Mouse (Mus musculus) spleen, embryonic (tissue): Measurements from ENCODE around the gene Twist2.

Experiments used
- CTCF ChIA-PET: fragments of 350-600 bp; sonication (Branson Sonifier 250); formaldehyde crosslinking; loops from one replicate; lab custom pipeline; 2022; lab: Charles Lee

Gene Twist2

GRCm38 (mm10) chr1:91800967-91801843, at the start of gene Twist2:
Twist2 (plus strand) TSS chr1:91801461.
- CTCF ChIA-PET = interaction anchor here (0.6 kb wide), 1 partner anchor 144 kb away, joined by 3 read pairs; no protein-coding TSS in a partner anchor

GRCm38 (mm10) chr1:91752931-91753330, 48.3 kb upstream of the Twist2 start:
- CTCF ChIA-PET = no interaction called here

- CTCF ChIA-PET = interaction anchor here (0.7 to 1.7 kb wide), 2 partner anchors 232 to 605 kb away, joined by 4 to 8 read pairs; no protein-coding TSS in a partner anchor
These were observed 46.2 kb upstream of the Twist2 start for GRCm38 (mm10) chr1:91755102-91755501.

- CTCF ChIA-PET = interaction anchor here (0.6 kb wide), 2 partner anchors 797 to 1872 kb away, joined by 5 to 23 read pairs; no protein-coding TSS in a partner anchor
These were observed 44.0 kb upstream of the Twist2 start for GRCm38 (mm10) chr1:91757292-91757691.

GRCm38 (mm10) chr1:91758143-91758542, 43.1 kb upstream of the Twist2 start:
- CTCF ChIA-PET = no interaction called here

- CTCF ChIA-PET = no interaction called here
These were observed 42.4 kb upstream of the Twist2 start for GRCm38 (mm10) chr1:91758600-91759515.

- CTCF ChIA-PET = no interaction called here
These were observed 40.9 kb upstream of the Twist2 start for GRCm38 (mm10) chr1:91760140-91760986.

GRCm38 (mm10) chr1:91762528-91763091, 38.7 kb upstream of the Twist2 start:
- CTCF ChIA-PET = no interaction called here

GRCm38 (mm10) chr1:91770221-91770624, 31.0 kb upstream of the Twist2 start:
- CTCF ChIA-PET = no interaction called here

- CTCF ChIA-PET = no interaction called here
These were observed 30.6 kb upstream of the Twist2 start for GRCm38 (mm10) chr1:91770676-91771075.

- CTCF ChIA-PET = no interaction called here
These were observed 24.3 kb upstream of the Twist2 start for GRCm38 (mm10) chr1:91776928-91777327.

- CTCF ChIA-PET = no interaction called here
These were observed 21.4 kb upstream of the Twist2 start for GRCm38 (mm10) chr1:91779819-91780218.

- CTCF ChIA-PET = no interaction called here
These were observed 20.1 kb upstream of the Twist2 start for GRCm38 (mm10) chr1:91781182-91781581.

GRCm38 (mm10) chr1:91784162-91784561, 17.1 kb upstream of the Twist2 start:
- CTCF ChIA-PET = interaction anchor here (0.7 kb wide), 1 partner anchor 846 kb away, joined by 14 read pairs; no protein-coding TSS in a partner anchor

- CTCF ChIA-PET = no interaction called here
These were observed 1.9 kb upstream of the Twist2 start for GRCm38 (mm10) chr1:91799323-91799722.

GRCm38 (mm10) chr1:91800348-91800747, 913 bp upstream of the Twist2 start:
- CTCF ChIA-PET = no interaction called here

GRCm38 (mm10) chr1:91801844-91802366, 644 bp downstream of the Twist2 start:
- CTCF ChIA-PET = interaction anchor here (0.6 kb wide), 1 partner anchor 143 kb away, joined by 3 read pairs; no protein-coding TSS in a partner anchor

- CTCF ChIA-PET = no interaction called here
These were observed 1.3 kb downstream of the Twist2 start for GRCm38 (mm10) chr1:91802406-91803121.

- CTCF ChIA-PET = no interaction called here
These were observed 2.2 kb downstream of the Twist2 start for GRCm38 (mm10) chr1:91803416-91803815.

GRCm38 (mm10) chr1:91816067-91816466, 14.8 kb downstream of the Twist2 start:
- CTCF ChIA-PET = no interaction called here
